Mouse (Mus musculus): ENCODE data around the gene Idh2. TPM values are rescaled to one million over a fixed set of nuclear protein-coding genes. Genes with fewer than 3 reads are reported as not detected.

Gene Idh2
- polyA plus RNA-seq, 1 experiment, result 77.9 TPM

GRCm38 (mm10) chr7:80103335-80103734 lies 11.9 kb downstream of the Idh2 start:
- peaks cover 14% of the 10 kb centered on the region for H3K4me1 ChIP-seq (ENCODE audit: control insufficient read depth, insufficient read depth, low read length)
- no peaks in the 10 kb centered on the region for H3K27me3 ChIP-seq (ENCODE audit: control insufficient read depth, insufficient read depth, low read length)
- no peak overlapping the region for H3K27ac ChIP-seq (ENCODE audit: insufficient read depth, low read length)
- H3K4me3 ChIP-seq (replicated peaks; ENCODE audit: insufficient read depth, low read depth, low read length), result no peak overlapping the region
- TF ChIP-seq CTCF (IDR thresholded peaks at IDR 0.05; ENCODE audit: borderline replicate concordance, insufficient read depth, low read depth, low read length) (no peak), POLR2A (IDR thresholded peaks at IDR 0.05; ENCODE audit: borderline replicate concordance, insufficient read depth, low read length) (no peak)
- no peak for DNase-seq
- WGBS, result 11% methylated on average over 3 of the region's 3 CpGs

- no peak overlapping the region for H3K4me3 ChIP-seq (replicated peaks; ENCODE audit: insufficient read depth, low read depth, low read length)
- TF ChIP-seq POLR2A (IDR thresholded peaks at IDR 0.05; ENCODE audit: borderline replicate concordance, insufficient read depth, low read length), result no peak
- no peak for TF ChIP-seq CTCF (IDR thresholded peaks at IDR 0.05; ENCODE audit: borderline replicate concordance, insufficient read depth, low read depth, low read length)
- DNase-seq, result no peak
- 49% methylated on average over 13 of the region's 13 CpGs for WGBS
- peaks cover 20% of the 10 kb centered on the region for H3K4me1 ChIP-seq (ENCODE audit: control insufficient read depth, insufficient read depth, low read length)
- no peak overlapping the region for H3K27ac ChIP-seq (ENCODE audit: insufficient read depth, low read length)
- H3K27me3 ChIP-seq (ENCODE audit: control insufficient read depth, insufficient read depth, low read length), result no peaks in the 10 kb centered on the region
Measured at GRCm38 (mm10) chr7:80098389-80098976, 16.7 kb downstream of the Idh2 start.

DNA sequence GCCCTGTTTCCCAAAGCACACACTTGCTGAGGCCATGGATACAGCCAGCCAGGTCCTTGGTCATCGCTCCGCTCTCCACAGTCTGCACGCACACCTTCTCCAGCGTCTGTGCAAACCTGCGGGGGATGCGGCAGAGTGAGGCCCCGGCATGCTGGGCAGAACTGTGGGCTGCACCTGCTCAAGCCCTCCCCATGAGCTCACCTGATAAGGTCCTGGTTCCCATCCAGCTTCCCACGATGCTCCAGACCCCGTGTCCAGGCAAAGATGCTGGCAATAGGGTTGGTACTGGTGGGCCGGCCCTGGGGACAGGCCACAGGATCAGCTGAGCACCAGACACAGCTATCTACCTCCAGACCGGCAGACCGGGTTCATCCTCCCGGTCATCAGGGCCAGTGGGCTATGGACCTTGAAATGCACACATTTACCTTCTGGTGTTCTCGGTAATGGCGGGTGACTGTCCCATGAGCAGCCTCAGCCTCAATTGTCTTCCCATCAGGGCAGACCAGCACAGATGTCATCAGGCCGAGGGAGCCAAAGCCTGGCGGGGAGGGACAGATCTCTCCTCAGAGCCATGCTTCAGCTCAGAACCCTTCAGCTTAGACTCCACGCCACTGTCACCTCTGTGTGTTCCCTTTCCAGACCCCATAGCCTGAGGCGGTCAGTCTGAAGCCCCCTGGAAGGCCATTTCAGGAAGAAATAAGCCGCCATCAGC lies 19.4 kb downstream of the Idh2 start:
- peak; percentile 47 to 49 for DNase-seq
- TF ChIP-seq POLR2A (IDR thresholded peaks at IDR 0.05; ENCODE audit: borderline replicate concordance, insufficient read depth, low read length) (no peak), CTCF (IDR thresholded peaks at IDR 0.05; ENCODE audit: borderline replicate concordance, insufficient read depth, low read depth, low read length) (no peak)
- 40% methylated on average over 20 of the region's 20 CpGs for WGBS
- Histone ChIP-seq H3K4me3 (replicated peaks; ENCODE audit: insufficient read depth, low read depth, low read length) (no peak overlapping the region), H3K27me3 (ENCODE audit: control insufficient read depth, insufficient read depth, low read length) (no peaks in the 10 kb centered on the region), H3K4me1 (ENCODE audit: control insufficient read depth, insufficient read depth, low read length) (peaks cover 24% of the 10 kb centered on the region), H3K27ac (ENCODE audit: insufficient read depth, low read length) (no peak overlapping the region)

DNA sequence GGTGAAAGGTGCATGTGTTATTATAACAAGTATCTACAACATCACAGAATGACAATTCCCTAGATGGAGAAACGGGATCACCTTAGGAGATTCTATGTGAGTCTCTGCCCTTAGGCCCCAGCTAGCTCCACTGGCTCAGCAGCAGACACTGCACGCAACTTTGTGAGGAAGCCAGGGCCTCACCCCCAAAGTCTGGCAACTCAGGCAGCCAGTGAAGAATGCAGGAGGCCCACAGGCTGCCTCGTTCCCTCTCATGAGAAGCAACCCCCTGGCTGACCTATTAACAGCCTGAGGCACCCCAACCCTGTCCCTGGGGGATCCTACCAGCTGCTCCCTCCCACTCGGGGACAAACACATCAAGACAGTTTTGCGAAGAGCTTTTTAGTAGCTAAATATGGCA lies 20.7 kb downstream of the Idh2 start:
- Histone ChIP-seq H3K27ac (ENCODE audit: insufficient read depth, low read length) (no peak overlapping the region), H3K27me3 (ENCODE audit: control insufficient read depth, insufficient read depth, low read length) (no peaks in the 10 kb centered on the region), H3K4me3 (replicated peaks; ENCODE audit: insufficient read depth, low read depth, low read length) (no peak overlapping the region), H3K4me1 (ENCODE audit: control insufficient read depth, insufficient read depth, low read length) (peaks cover 24% of the 10 kb centered on the region)
- DNase-seq, result no peak
- 64% methylated on average over 5 of the region's 5 CpGs for WGBS
- no peak for TF ChIP-seq POLR2A (IDR thresholded peaks at IDR 0.05; ENCODE audit: borderline replicate concordance, insufficient read depth, low read length)
- TF ChIP-seq CTCF (IDR thresholded peaks at IDR 0.05; ENCODE audit: borderline replicate concordance, insufficient read depth, low read depth, low read length), result no peak

- Histone ChIP-seq H3K27ac (ENCODE audit: insufficient read depth, low read length) (no peak overlapping the region), H3K4me1 (ENCODE audit: control insufficient read depth, insufficient read depth, low read length) (peaks cover 21% of the 10 kb centered on the region), H3K27me3 (ENCODE audit: control insufficient read depth, insufficient read depth, low read length) (no peaks in the 10 kb centered on the region), H3K4me3 (replicated peaks; ENCODE audit: insufficient read depth, low read depth, low read length) (no peak overlapping the region)
- no peak for TF ChIP-seq CTCF (IDR thresholded peaks at IDR 0.05; ENCODE audit: borderline replicate concordance, insufficient read depth, low read depth, low read length)
- no peak for TF ChIP-seq POLR2A (IDR thresholded peaks at IDR 0.05; ENCODE audit: borderline replicate concordance, insufficient read depth, low read length)
- WGBS, result 48% methylated on average over 9 of the region's 9 CpGs
- DNase-seq, result peak; percentile 68 to 78
Measured at GRCm38 (mm10) chr7:80092351-80093046, 22.7 kb downstream of the Idh2 start.

DNA sequence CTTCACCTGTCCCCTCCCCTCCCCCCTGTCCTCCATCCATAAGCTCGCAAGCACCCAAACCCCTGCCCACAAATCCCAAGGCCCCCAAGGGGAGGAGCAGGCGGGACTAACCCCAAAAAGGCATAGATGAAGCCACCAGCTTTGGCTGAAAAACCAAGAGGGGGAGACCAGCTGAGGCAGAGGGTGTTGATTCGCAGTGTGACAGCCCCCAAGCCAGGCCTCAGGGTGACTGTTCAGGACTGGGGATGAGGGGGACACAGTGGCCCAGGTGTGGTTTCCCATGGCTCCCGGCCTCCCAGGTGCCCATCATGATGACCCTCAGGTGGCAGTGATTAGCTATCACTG lies 23.4 kb downstream of the Idh2 start:
- 89% methylated on average over 4 of the region's 4 CpGs for WGBS
- Histone ChIP-seq H3K27me3 (ENCODE audit: control insufficient read depth, insufficient read depth, low read length) (no peaks in the 10 kb centered on the region), H3K4me1 (ENCODE audit: control insufficient read depth, insufficient read depth, low read length) (peaks cover 21% of the 10 kb centered on the region), H3K27ac (ENCODE audit: insufficient read depth, low read length) (no peak overlapping the region), H3K4me3 (replicated peaks; ENCODE audit: insufficient read depth, low read depth, low read length) (no peak overlapping the region)
- TF ChIP-seq CTCF (IDR thresholded peaks at IDR 0.05; ENCODE audit: borderline replicate concordance, insufficient read depth, low read depth, low read length), result no peak
- DNase-seq, result no peak

GRCm38 (mm10) chr7:80091004-80091865 lies 24.0 kb downstream of the Idh2 start:
- H3K27ac ChIP-seq (ENCODE audit: insufficient read depth, low read length), result no peak overlapping the region
- no peaks in the 10 kb centered on the region for H3K27me3 ChIP-seq (ENCODE audit: control insufficient read depth, insufficient read depth, low read length)
- no peak for TF ChIP-seq CTCF (IDR thresholded peaks at IDR 0.05; ENCODE audit: borderline replicate concordance, insufficient read depth, low read depth, low read length)
- no peak for TF ChIP-seq POLR2A (IDR thresholded peaks at IDR 0.05; ENCODE audit: borderline replicate concordance, insufficient read depth, low read length)
- DNase-seq, result no peak
- H3K4me1 ChIP-seq (ENCODE audit: control insufficient read depth, insufficient read depth, low read length), result peaks cover 21% of the 10 kb centered on the region
- H3K4me3 ChIP-seq (replicated peaks; ENCODE audit: insufficient read depth, low read depth, low read length), result no peak overlapping the region
- 71% methylated on average over 13 of the region's 13 CpGs for WGBS

All from cerebellum, adult 2 months (tissue).